Mouse (Mus musculus) left cerebral cortex, postnatal 4 days (tissue): ENCODE measurements around the gene Angel2. TPM values are rescaled to one million over a fixed set of nuclear protein-coding genes. Genes with fewer than 3 reads are reported as not detected.
"Not testable (repeated sequence)": the region's sequence is repeated elsewhere in the genome, so short reads cannot be mapped to it uniquely, and the experiment has no call there.

Experiments used
- DNase-seq: peaks from one replicate; pipeline ENCODE4 v3.0.0-alpha.2; 2022
- intact Hi-C: fragments of 180-260 bp; cut with DNase I; formaldehyde crosslinking; loops from one replicate; pipeline ENCODE4 v1.15.1; 2025
- total RNA-seq, 2 experiments: library from RNA; stranded (reverse); gene quantifications; 2 replicates each; pipeline ENCODE4 v1.2.3; 2021

The Angel2 gene
- 10 to 100 TPM; 58.2 to 60.0 TPM for total RNA-seq

DNA sequence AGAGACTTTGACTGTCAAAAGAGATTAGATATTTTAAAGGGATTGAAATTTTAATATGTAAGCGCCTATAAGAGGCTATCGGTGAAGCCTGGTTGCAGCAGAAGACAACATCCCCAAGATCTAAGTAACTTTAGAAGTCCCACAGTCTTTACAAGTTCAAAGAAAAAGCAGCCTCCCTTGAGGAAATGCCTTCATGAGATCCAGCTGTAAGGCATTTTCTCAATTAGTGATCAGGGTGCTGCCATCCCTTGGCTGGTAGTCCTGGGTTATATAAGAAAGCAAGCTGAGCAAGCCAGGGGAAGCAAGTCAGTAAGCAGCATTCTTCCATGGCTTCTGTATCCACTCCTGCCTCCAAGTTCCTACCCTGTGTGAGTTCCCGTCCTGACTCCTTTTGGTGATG lies at the start of gene Angel2:
Angel2 (plus strand) TSS at position 301 of the 400 bp plus-strand sequence.
- DNase-seq, intact Hi-C loops: not testable (repeated sequence)

DNA sequence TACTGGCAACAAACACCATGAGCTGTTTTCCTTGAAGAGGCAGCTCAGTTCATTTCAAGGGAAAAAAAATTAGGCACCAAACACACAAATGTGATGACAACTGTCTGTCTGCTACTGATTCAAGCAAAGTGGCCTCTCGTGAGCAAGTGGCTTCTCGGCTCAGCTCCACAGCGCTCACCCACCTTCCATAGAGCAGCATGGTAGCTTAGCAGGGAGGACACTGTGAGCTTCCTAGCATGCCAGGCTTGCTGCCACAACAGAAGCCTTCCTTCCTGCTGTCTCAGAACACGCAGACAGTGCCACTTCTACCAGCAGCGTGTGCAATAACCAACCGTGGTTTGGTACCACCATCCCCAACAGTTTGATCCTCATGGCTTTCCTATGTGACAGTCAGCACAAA lies 49.2 kb upstream of the Angel2 start:
- intact Hi-C loops: no loop called here
- DNase-seq: no peak

DNA sequence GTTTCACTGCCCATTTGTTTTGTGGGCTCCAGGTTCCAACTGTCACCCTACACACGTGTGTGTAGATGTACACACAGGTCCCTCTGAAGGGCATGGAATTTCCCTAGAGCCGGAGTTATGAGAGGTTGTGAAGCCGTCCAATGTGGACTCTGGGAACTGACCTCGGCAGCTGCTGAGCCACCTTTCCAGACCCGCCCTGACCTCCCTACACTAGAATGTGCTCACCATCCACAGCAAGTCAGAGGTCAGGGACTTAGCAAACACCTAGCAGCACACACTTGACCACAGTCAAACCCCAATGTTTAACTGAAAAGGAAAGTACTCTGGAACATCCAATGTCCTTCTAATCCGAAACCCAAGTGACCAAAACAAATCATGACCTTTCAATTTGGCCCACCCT lies 44.3 kb upstream of the Angel2 start:
- DNase-seq: no peak
- intact Hi-C loops: no loop called here

DNA sequence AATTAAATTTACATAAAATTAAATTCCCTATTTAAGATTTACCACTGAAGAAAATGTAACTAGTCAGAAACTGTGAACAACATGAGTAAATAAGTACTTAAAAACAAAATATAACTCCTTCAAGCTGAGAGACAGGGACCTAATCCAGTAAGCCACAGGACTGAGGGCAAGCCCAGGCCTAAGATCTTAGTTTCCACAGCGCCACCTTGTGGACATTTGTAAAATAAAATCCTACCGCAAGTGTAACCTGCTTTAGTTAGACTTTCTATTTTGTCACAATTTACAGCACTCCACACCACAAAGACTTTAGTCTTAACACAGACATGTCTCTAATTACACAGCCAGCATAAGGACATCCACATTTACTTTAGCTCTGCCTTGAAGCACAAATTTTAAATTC lies 43.5 kb upstream of the Angel2 start:
- intact Hi-C loops: no loop called here
- DNase-seq: peak; percentile 58

DNA sequence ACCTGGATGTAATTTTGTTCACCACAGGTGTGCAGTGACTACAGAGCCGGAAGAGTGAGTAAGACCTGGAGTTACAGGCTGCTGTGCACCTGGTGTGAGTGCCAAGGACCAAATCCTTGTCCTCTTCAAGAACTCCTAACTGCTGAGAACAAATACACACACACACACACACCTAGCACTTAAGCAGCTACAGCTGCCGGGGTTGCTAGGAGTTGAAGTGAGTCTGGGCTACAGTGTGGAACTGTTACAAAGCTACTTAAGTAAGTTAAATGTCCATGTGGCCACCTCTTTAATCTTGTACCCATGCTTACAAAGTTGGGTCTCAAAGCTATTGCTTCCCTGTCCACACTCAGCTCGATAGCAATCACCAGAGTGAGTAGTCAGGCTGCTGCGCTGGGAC lies 38.9 kb upstream of the Angel2 start:
- DNase-seq: no peak
- intact Hi-C loops: no loop called here

DNA sequence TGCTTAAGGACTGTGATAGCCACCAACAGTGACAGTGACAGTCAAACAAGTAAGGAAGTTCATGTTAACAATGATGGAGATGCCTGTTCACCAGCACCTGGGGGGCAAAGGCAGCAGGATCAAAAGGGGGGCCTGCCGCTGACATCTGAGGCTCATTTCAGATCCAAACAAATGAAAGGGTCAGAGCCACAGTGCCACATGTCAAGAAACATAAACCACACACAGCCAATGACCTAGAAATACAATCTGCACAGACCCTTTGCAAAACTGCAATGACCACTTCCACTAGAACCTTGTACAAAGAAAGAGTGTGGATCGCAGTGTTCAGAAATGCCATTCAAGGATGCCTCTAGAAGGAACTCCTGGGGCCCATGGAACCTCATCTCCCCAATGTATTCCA lies 36.9 kb upstream of the Angel2 start:
- no peak for DNase-seq
- intact Hi-C loops: no loop called here

DNA sequence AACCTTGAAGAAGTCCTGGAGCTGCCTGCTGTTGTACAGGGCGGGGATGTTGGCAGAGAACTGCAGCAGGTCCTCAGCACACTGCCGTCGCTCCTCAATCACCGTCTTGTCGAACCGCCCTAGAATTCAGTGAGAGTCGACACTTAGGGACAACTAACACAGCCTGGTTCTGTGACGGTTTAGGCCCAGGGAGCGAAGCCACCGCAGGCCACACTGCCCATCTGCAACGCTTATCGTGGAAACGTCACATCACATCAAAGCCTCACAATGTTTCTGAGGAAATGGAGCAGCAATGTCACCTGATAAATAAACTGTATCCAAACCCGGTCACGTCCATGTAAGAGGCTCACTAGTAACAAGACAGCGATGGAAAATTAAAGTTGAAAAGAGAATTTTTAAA lies 36.3 kb upstream of the Angel2 start:
- intact Hi-C loops: no loop called here

DNA sequence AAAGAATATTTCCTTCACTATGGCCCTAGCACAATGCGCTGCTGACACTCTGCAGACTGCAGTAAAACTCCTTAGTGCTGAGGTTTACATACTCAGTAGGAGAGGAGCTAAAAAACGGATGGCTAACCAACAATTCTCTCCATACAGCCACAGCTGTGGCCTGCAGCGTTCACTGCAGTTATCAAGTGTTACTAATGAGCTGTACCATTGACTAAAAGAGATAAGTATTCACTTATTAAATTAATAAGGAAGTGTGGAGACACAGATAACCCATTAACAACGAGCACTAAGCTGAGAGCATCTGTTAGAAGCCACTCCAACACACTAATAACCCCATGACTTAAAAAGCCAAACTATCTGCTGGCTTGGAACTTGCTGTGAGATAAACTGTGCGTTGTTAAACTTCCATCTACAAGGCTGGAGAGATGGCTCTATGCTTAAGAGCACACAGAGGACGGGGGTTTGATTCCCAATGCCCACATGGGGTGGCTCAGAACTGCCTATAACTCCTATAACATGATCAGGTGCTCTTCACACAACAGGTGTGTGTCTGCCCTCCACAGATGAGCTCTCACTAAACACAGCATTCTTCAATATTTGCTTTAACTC lies 31.2 kb upstream of the Angel2 start:
- DNase-seq: no peak

More for the DNA sequence above, 36.3 kb upstream of the Angel2 start:
- DNase-seq: no peak

DNA sequence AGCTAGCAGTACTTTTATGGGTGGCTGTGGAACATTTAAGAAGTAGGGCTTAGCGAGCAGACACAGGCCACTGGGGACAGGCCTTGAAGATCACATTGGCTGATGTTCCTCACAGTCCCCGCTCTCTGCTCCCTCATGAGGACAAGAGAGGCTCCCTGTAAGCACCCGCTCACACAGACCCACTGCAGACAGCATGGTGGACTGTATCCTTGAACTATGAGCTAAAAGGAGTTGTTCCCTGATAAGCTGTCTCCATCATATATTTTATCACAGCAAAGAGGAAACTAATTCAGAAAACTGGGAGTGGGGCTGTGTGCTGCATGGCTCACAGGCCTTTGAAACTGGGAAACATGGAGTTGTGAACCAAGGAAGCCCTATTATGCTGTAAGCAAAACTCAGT lies 26.7 kb upstream of the Angel2 start:
- DNase-seq: no peak
- intact Hi-C loops: no loop called here

More for the DNA sequence above, 31.2 kb upstream of the Angel2 start:
- intact Hi-C loops: no loop called here

DNA sequence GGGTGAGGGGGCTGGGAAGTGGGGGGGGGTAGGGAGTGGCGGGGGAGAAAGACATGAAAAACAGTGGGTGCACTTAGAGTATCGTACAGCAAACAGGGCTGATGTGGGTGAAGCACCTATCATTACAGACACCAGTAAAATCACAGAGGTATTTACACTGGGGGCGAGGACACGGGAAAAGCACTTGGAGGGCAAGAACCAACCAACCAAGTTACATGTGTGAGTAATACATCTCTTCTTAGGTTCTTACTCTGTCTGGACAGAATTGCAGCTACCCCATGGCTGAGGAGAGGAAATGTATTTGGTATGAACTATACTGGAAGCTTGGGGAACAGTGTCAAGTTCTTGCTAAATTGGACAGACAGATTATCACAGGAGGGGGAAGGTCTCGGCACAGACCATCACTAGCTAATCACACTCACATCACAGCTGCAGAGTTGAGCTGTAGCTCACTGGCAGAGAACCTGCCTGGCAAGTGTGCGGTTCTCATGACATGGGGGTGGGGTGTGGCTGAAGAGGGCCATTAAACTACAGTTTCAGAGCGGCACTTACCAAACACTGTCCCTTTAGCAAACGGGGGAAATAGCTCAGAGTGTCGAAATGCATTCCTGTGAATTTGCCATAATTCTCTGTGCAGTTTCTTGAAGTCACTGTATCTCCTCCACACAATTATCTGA lies 25.9 kb upstream of the Angel2 start:
- DNase-seq: no peak
- intact Hi-C loops: no loop called here

DNA sequence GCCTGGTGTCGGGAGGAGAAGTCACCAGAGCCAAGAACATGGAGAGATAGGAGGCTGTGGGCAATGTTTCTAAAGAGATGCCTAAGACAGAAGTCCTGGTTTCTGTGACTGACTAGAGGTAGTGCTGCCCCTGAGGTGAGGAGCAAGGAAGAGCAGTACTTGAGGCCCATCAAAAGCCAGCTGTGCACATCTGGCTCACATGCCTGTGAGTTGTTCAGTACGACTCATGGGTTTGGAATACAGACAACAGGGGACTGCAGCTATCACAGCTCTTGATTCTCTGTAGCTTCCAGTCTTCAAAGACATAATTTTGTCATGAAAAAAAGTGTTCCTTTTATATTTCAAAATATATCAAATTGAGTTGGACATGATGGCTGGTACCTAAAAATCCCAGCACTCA lies 23.8 kb upstream of the Angel2 start:
- intact Hi-C loops: no loop called here

DNA sequence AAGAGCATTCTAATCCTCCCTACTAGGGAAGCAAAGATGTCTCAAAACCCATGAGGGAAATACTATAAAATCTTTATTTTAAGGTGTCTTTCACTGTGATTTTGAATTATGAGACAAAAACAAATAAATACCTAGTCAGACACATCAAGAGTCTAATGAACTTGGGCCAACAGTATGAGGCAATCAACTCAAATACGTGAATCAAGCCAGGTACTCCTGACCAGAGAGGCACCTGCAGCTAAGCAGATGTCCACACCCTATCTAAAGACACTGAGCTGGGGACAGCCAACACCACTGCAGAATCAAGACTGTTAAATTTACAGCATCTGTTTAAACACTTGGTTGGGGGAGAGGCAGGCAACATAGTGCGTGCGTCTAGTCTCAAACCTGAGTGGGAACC lies 20.8 kb upstream of the Angel2 start:
- intact Hi-C loops: no loop called here
- DNase-seq: no peak

More for the DNA sequence above, 23.8 kb upstream of the Angel2 start:
- DNase-seq: no peak

DNA sequence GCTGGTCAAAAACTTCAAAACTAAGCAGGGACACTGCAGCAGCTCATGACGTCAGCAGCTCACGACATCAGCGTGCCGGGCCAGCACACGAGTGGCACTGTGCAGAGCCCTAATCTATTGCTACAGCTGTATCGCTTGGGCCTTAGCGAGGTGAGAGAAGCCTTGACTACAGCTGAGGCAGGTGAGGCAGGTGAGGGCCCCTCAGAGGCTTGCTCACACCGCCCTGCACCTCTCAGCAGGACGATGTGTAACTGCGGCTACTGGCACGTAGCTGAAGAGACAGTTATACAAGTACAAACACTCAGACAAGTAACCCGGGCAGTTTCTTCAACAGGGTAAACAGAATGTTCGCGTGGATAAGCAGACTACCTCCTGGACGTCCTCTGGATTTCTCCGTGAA lies 20.2 kb upstream of the Angel2 start:
- no peak for DNase-seq
- intact Hi-C loops: no loop called here

DNA sequence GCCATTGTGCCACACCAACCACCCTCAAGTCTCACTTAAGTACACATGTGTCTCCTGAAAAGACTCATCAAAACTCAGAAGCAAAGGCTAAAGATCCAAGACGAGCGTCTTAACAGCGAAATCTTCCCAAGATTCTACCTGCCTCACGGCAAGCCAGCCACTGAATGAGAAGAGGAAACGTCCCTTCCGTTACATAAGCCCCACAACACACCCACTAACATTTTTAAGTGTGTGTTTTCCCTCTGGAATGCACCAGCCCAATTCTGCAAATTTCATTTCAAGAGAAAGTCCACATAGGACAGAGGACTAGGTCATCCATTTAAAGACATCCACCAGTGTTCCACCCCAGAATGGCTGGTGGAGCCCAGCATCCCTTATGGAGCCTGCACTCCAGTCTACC lies 14.1 kb upstream of the Angel2 start:
- no peak for DNase-seq
- intact Hi-C loops: no loop called here

DNA sequence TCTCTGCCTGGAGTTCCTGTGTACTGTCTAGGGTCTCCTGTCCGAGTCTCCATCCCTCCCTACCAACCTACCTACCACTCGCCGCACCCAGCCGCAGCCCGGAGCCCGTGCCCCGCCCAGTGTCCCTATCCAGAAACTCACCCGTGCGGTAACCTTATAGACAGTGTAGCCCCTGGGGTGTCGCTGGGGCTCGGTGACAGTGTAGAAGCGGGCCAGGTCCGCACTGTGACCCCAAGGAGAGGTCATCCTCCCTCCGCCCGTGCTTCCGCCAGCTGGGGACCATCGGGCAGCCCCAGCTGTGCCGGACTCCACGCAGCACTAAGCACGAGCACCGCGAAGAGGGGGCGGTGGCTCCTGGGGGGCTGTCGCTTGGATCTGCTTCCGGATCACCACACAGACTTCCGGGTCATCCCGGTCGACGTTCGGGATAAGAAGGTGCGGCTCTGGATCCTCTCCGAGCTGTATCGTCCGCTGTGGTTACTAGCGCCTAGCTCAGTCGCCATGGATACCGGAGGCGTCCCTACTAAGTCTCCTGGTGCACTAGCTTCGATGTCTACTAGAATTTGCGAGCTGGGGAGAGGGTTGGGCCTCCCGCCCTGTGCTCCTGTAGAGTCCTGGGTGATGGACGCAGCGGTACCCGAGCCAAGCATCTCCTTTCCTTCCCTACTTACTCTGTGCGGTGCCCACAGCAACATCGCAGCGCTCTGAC lies 13.3 kb upstream of the Angel2 start, which contains the start of gene Rps6kc1:
Rps6kc1 (minus strand) TSS at position 356 of the 709 bp plus-strand sequence.
- intact Hi-C loops: no loop called here
- DNase-seq: peak; percentile 83

DNA sequence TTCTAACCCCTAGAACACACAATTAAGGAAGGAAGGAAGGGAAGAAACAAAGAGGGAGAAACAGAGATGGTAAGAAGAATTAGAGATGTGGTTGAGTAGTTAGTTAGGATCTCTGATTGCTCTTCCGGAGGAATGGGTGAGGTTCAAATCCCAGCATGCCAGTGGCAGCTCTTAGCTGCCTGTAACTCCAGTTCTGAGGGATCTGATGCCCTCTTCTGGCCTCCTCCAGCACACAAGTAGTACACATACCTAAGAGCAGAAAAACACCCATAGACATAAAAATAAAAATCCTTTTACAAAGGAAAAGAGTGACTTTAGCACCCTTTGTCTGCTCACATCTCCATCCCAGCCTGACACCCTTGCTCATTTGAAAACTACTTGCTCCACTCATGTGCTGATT lies 12.3 kb upstream of the Angel2 start:
- intact Hi-C loops: no loop called here
- DNase-seq: no peak

DNA sequence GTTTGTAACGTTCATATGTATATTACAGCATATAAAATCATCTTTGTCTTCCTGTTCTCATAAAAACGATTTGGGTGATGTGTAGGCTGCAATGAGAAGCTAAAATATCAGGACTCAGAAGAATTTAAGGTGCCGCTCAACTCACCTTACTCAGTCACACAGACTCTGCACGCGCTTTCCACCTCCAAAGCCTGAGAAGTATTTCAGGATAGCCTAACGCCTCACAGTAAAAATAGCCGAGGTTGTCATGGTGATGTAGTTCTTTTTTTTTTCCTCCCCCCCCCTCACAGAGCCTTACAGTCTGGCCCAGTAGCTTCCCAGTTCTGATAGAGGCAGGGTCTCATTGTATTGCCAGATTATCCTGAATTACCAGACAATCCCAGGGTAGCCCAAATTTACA lies 6.0 kb upstream of the Angel2 start:
- DNase-seq: no peak
- intact Hi-C loops: no loop called here

DNA sequence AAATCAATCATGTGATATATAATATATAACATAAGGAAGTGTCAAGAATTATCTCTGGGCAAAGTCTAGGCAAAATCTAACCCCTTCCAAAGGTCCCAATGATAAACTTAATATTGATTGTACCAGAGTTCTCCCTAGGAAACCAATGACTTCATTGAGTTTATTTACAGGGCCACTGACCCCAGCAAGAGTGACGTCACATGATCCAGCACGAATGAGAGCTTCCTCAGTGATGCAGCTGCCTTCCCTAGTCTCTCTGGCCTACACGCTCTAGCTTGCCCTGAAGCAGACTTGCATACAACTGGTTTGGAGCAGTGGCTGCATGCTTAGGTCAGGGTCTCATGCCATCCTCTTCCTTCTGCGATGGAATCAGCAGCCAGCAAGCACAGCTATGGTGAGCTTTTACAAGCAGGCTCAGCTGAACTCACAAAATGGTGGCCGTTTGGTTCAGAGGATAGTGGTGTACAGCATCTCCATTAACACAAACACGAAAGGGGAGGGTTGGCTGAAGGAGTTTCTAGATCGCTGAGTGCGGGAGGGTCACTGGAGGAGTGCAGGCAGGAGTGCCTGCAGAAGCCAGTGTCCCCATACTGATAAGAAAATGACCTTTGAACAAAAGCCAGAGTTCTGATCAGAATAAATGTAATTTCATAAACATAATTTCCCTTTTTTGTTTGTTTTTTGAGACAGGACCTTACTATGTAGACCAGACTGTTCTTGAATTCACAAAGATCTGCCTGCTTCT lies 5.0 kb upstream of the Angel2 start:
- no peak for DNase-seq
- intact Hi-C loops: no loop called here

DNA sequence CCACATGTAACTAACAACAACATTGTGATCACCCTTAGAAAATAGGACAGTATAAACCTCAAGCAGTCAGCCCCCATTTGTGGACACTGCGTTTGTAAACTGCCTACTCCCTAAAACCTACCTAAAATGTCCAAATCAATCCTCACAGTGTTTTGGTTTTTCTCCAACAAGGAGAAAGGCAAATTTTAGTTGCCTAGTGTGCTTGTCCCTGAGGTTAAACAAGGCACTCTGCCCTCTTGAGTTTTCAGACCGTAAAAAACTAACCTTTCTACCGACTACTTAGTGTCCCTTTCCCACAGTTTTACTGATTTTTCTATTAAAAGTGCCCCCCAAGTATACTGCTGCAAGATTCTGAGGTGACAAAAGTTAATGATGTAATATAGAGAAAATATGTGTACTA lies 2.4 kb downstream of the Angel2 start:
- intact Hi-C loops: no loop called here
- DNase-seq: no peak

DNA sequence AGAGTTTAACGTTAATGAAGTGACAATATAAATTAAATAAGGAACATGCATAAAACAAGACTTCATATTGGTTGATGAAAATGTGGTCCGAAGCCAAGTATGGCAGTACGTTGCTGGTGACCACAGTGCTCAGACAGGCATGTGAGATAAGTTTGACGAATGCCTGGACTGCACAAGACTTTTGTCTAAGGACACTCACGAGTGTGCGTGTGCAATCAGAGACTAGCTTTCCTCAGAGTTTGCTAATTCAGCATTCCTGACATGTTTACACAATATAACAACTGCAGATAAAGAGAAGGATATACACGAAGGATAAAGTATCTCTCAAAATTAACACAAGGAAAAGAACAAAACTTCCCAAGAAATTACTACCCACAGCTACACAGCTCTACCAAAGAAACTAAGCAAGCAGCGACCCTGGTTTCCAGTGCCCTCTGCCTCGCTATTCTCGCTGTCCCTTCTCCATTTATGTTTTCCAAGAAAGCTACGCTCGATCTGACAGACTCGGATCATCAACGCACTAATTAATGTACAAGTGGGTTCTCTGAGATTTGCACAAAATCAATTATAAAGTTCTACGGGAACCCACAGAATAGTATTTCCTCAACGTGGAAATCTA lies 2.9 kb downstream of the Angel2 start:
- DNase-seq: no peak
- intact Hi-C loops: no loop called here
